29 mouse cellular contexts compared by ENCODE assay signal in the genomic region with DNA sequence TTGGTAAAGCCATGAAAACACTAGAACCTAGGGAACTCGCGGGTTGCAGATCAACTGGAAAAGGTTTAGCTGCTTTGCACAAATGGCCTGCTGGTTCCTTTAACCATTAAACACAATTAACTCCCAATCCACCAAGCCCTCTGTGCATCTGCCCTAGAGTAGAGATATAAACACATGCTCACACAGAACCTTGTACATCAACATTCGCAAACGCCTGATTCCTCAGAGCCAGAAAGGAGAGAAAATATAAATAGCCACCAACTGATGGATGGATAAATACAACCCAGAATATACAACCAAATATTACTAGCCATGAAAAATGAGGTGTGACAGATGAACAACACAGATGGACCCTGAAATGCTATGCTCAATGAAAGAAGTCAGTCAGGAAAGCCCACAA.
"Had no signal": no experiment of that assay in that cellular context is flagged by ENCODE, and none has a peak within 500 bp of the region (broad histone marks: within the 10 kb centered on the region; RNA-seq: fewer than 3 reads in every experiment).

No protein-coding gene starts in this region.

- H3K9me3 ChIP-seq: limb, embryonic 10.5 days; limb, embryonic 12.5 days; limb, embryonic 15.5 days; liver, embryonic 12.5 days; liver, embryonic 13.5 days; liver, embryonic 15.5 days; midbrain, embryonic 10.5 days; midbrain, embryonic 12.5 days; midbrain, embryonic 13.5 days; midbrain, embryonic 15.5 days; neural tube, embryonic 12.5 days; neural tube, embryonic 13.5 days had no signal

- H3K36me3 ChIP-seq: limb, embryonic 10.5 days; limb, embryonic 12.5 days; limb, embryonic 13.5 days; limb, embryonic 15.5 days; liver, embryonic 12.5 days; liver, embryonic 13.5 days; liver, embryonic 15.5 days; midbrain, embryonic 10.5 days; midbrain, embryonic 12.5 days; midbrain, embryonic 13.5 days; midbrain, embryonic 15.5 days; neural tube, embryonic 12.5 days; neural tube, embryonic 13.5 days had no signal

- H3K4me2 ChIP-seq: limb, embryonic 12.5 days; limb, embryonic 13.5 days; limb, embryonic 15.5 days; liver, embryonic 11.5 days; liver, embryonic 12.5 days; liver, embryonic 13.5 days; liver, embryonic 15.5 days; midbrain, embryonic 11.5 days; midbrain, embryonic 12.5 days; midbrain, embryonic 13.5 days; midbrain, embryonic 15.5 days; neural tube, embryonic 12.5 days; neural tube, embryonic 13.5 days had no signal

- H3K9ac ChIP-seq: limb, embryonic 12.5 days; limb, embryonic 13.5 days; limb, embryonic 15.5 days; liver, embryonic 12.5 days; liver, embryonic 13.5 days; liver, embryonic 14.5 days; liver, embryonic 15.5 days; liver, postnatal 0 days; midbrain, embryonic 12.5 days; midbrain, embryonic 13.5 days; midbrain, embryonic 15.5 days; neural tube, embryonic 12.5 days; neural tube, embryonic 13.5 days had no signal

- ATAC-seq: liver, embryonic 12.5 days; liver, postnatal 0 days; lung, postnatal 0 days; midbrain, embryonic 13.5 days; midbrain, embryonic 15.5 days; midbrain, embryonic 16.5 days had no signal

- H3K4me3 ChIP-seq: left cerebral cortex, adult 2 months; limb, embryonic 10.5 days; limb, embryonic 12.5 days; limb, embryonic 13.5 days; limb, embryonic 15.5 days; liver, embryonic 12.5 days; liver, embryonic 13.5 days; liver, embryonic 15.5 days; megakaryocyte, embryonic 14.5 days; midbrain, embryonic 10.5 days; midbrain, embryonic 12.5 days; midbrain, embryonic 13.5 days; midbrain, embryonic 15.5 days; myocyte; neural tube, embryonic 12.5 days; neural tube, embryonic 13.5 days had no signal

- H3K4me1 ChIP-seq: liver, embryonic 12.5 days; liver, embryonic 15.5 days; midbrain, embryonic 10.5 days; midbrain, embryonic 13.5 days; midbrain, embryonic 15.5 days; neural tube, embryonic 12.5 days had no signal

- H3K27me3 ChIP-seq: limb, embryonic 12.5 days; limb, embryonic 13.5 days; limb, embryonic 15.5 days; liver, embryonic 12.5 days; liver, embryonic 13.5 days; liver, embryonic 15.5 days; megakaryocyte, embryonic 14.5 days; midbrain, embryonic 12.5 days; midbrain, embryonic 13.5 days; midbrain, embryonic 15.5 days; neural tube, embryonic 12.5 days; neural tube, embryonic 13.5 days had no signal

- DNase-seq: left cerebral cortex, postnatal 4 days; liver; liver, embryonic 13.5 days; liver, postnatal 0 days; lung, postnatal 10 days; lung, postnatal 14 days; lung, postnatal 36 days; midbrain, embryonic 14.5 days had no signal

- H3K27ac ChIP-seq: left cerebral cortex, adult 2 months; limb, embryonic 10.5 days; limb, embryonic 12.5 days; limb, embryonic 13.5 days; limb, embryonic 15.5 days; liver, embryonic 12.5 days; liver, embryonic 13.5 days; liver, embryonic 14.5 days; liver, embryonic 15.5 days; macrophage; midbrain, embryonic 10.5 days; midbrain, embryonic 12.5 days; midbrain, embryonic 13.5 days; midbrain, embryonic 15.5 days; neural tube, embryonic 12.5 days; neural tube, embryonic 13.5 days had no signal
